Mouse (Mus musculus): ENCODE data around the gene Itga7. TPM values are rescaled to one million over a fixed set of nuclear protein-coding genes. Genes with fewer than 3 reads are reported as not detected.
"Not testable (repeated sequence)": the region's sequence is repeated elsewhere in the genome, so short reads cannot be mapped to it uniquely, and the experiment has no call there.

Gene Itga7
- polyA plus RNA-seq, 1 experiment from 2014 or later, result 11.8 TPM

- no peak overlapping the region for H3K4me2 ChIP-seq
- no peak overlapping the region for H3K4me3 ChIP-seq
- no peaks in the 10 kb centered on the region for H3K36me3 ChIP-seq
- H3K4me1 ChIP-seq, result no peaks in the 10 kb centered on the region
- no peaks in the 10 kb centered on the region for H3K9me3 ChIP-seq
- H3K9ac ChIP-seq, result no peak overlapping the region
- H3K27me3 ChIP-seq, result no peaks in the 10 kb centered on the region
- H3K27ac ChIP-seq, result no peak overlapping the region
- WGBS, result 38% methylated on average over 1 of the region's 1 CpGs
- ATAC-seq (ENCODE audit: insufficient number of reproducible peaks, low FRiP score, low TSS enrichment, low read depth), result no peak
These were observed 37.2 kb downstream of the Itga7 start for GRCm38 (mm10) chr10:128970740-128971250.

GRCm38 (mm10) chr10:128972841-128973240 is 39.2 kb downstream of the Itga7 start:
- no peak overlapping the region for H3K9ac ChIP-seq
- no peaks in the 10 kb centered on the region for H3K36me3 ChIP-seq
- ATAC-seq (ENCODE audit: insufficient number of reproducible peaks, low FRiP score, low TSS enrichment, low read depth), result no peak
- no peak overlapping the region for H3K4me2 ChIP-seq
- H3K27ac ChIP-seq, result no peak overlapping the region
- no peaks in the 10 kb centered on the region for H3K9me3 ChIP-seq
- H3K27me3 ChIP-seq, result no peaks in the 10 kb centered on the region
- 76% methylated on average over 4 of the region's 4 CpGs for WGBS
- H3K4me3 ChIP-seq, result no peak overlapping the region
- H3K4me1 ChIP-seq, result peaks cover 2% of the 10 kb centered on the region; the same call in 1 of the 2 replicates

DNA sequence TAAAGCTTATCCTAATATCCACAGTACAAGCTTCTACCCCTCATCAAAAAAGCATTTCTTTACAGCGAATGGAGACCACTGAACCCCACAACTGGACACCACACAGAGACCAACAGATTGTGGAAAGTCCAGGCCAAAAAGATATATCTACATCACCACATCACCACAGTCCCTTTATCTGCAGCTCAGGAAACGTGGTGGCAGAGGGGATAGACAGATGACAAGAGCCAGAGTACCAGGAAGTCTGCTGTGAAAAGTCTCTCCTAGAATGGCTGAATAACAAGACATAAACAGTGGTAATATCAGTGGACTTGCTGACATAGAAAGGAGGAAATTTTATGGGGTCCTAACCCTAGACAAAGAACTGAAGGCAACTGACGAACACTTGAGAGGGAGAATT is 42.8 kb downstream of the Itga7 start:
- 69% methylated on average over 3 of the region's 3 CpGs for WGBS

GRCm38 (mm10) chr10:128977522-128978114 is 44.0 kb downstream of the Itga7 start:
- H3K27ac ChIP-seq, result no peak overlapping the region
- H3K4me2 ChIP-seq, result no peak overlapping the region
- no peaks in the 10 kb centered on the region for H3K9me3 ChIP-seq
- H3K36me3 ChIP-seq, result no peaks in the 10 kb centered on the region
- no peaks in the 10 kb centered on the region for H3K27me3 ChIP-seq
- WGBS, result 21% methylated on average over 9 of the region's 9 CpGs
- H3K4me3 ChIP-seq, result no peak overlapping the region
- peaks cover 2% of the 10 kb centered on the region; the same call in 1 of the 2 replicates for H3K4me1 ChIP-seq
- H3K9ac ChIP-seq, result no peak overlapping the region
- ATAC-seq (ENCODE audit: insufficient number of reproducible peaks, low FRiP score, low TSS enrichment, low read depth), result no peak

More for the DNA sequence above, 42.8 kb downstream of the Itga7 start:
- Histone ChIP-seq H3K27me3 (no peaks in the 10 kb centered on the region), H3K9ac (no peak overlapping the region), H3K4me2 (no peak overlapping the region), H3K4me3 (no peak overlapping the region), H3K36me3 (no peaks in the 10 kb centered on the region), H3K27ac (no peak overlapping the region), H3K9me3 (no peaks in the 10 kb centered on the region), H3K4me1 (peaks cover 2% of the 10 kb centered on the region; the same call in 1 of the 2 replicates)
- ATAC-seq (ENCODE audit: insufficient number of reproducible peaks, low FRiP score, low TSS enrichment, low read depth), result no peak

- ATAC-seq (ENCODE audit: insufficient number of reproducible peaks, low FRiP score, low TSS enrichment, low read depth), result no peak
- Histone ChIP-seq H3K4me1 (peaks cover 2% of the 10 kb centered on the region; the same call in 1 of the 2 replicates), H3K27ac (no peak overlapping the region), H3K36me3 (no peaks in the 10 kb centered on the region), H3K9me3 (no peaks in the 10 kb centered on the region), H3K4me2 (no peak overlapping the region), H3K27me3 (no peaks in the 10 kb centered on the region), H3K4me3 (no peak overlapping the region), H3K9ac (no peak overlapping the region)
- 46% methylated on average over 3 of the region's 3 CpGs for WGBS
These were observed 47.2 kb downstream of the Itga7 start for GRCm38 (mm10) chr10:128980644-128981365.

- not testable (repeated sequence) for H3K4me3 ChIP-seq; H3K4me2 ChIP-seq; H3K27ac ChIP-seq; H3K9ac ChIP-seq; H3K27me3 ChIP-seq; H3K36me3 ChIP-seq; H3K9me3 ChIP-seq; H3K4me1 ChIP-seq; ATAC-seq (ENCODE audit: insufficient number of reproducible peaks, low FRiP score, low TSS enrichment, low read depth)
- 38% methylated on average over 1 of the region's 1 CpGs for WGBS
These were observed 55.5 kb downstream of the Itga7 start, which contains the start of gene Olfr9 for GRCm38 (mm10) chr10:128989131-128989530. TSS of gene Olfr9 (plus strand) at chr10:128989431.

- not testable (repeated sequence) for ATAC-seq (ENCODE audit: insufficient number of reproducible peaks, low FRiP score, low TSS enrichment, low read depth); H3K27ac ChIP-seq; H3K36me3 ChIP-seq; H3K4me3 ChIP-seq; H3K9ac ChIP-seq; H3K4me2 ChIP-seq; H3K4me1 ChIP-seq; H3K9me3 ChIP-seq; H3K27me3 ChIP-seq
- 60% methylated on average over 7 of the region's 10 CpGs for WGBS
These were observed 56.7 kb downstream of the Itga7 start for GRCm38 (mm10) chr10:128990129-128990850.

- H3K4me3 ChIP-seq, result no peak overlapping the region
- H3K9me3 ChIP-seq, result no peaks in the 10 kb centered on the region
- H3K4me1 ChIP-seq, result no peaks in the 10 kb centered on the region
- no peak for ATAC-seq (ENCODE audit: insufficient number of reproducible peaks, low FRiP score, low TSS enrichment, low read depth)
- no peak overlapping the region for H3K27ac ChIP-seq
- no peaks in the 10 kb centered on the region for H3K27me3 ChIP-seq
- no peaks in the 10 kb centered on the region for H3K36me3 ChIP-seq
- H3K4me2 ChIP-seq, result no peak overlapping the region
- H3K9ac ChIP-seq, result no peak overlapping the region
These were observed 57.4 kb downstream of the Itga7 start for GRCm38 (mm10) chr10:128990994-128991393.

- no peaks in the 10 kb centered on the region for H3K4me1 ChIP-seq
- no peak overlapping the region for H3K4me2 ChIP-seq
- peak; percentile 30; the same call in 1 of the 2 replicates for ATAC-seq (ENCODE audit: insufficient number of reproducible peaks, low FRiP score, low TSS enrichment, low read depth)
- H3K9me3 ChIP-seq, result no peaks in the 10 kb centered on the region
- no peak overlapping the region for H3K9ac ChIP-seq
- H3K27ac ChIP-seq, result no peak overlapping the region
- WGBS, result 92% methylated on average over 1 of the region's 1 CpGs
- no peak overlapping the region for H3K4me3 ChIP-seq
- H3K27me3 ChIP-seq, result no peaks in the 10 kb centered on the region
- H3K36me3 ChIP-seq, result no peaks in the 10 kb centered on the region
These were observed 62.2 kb downstream of the Itga7 start for GRCm38 (mm10) chr10:128995796-128996195.

GRCm38 (mm10) chr10:128996523-128997040 is 63.0 kb downstream of the Itga7 start:
- H3K9me3 ChIP-seq, result no peaks in the 10 kb centered on the region
- 71% methylated on average over 4 of the region's 4 CpGs for WGBS
- no peak overlapping the region for H3K4me3 ChIP-seq
- no peaks in the 10 kb centered on the region for H3K36me3 ChIP-seq
- ATAC-seq (ENCODE audit: insufficient number of reproducible peaks, low FRiP score, low TSS enrichment, low read depth), result no peak
- no peak overlapping the region for H3K27ac ChIP-seq
- no peaks in the 10 kb centered on the region for H3K27me3 ChIP-seq
- H3K9ac ChIP-seq, result no peak overlapping the region
- H3K4me1 ChIP-seq, result no peaks in the 10 kb centered on the region
- no peak overlapping the region for H3K4me2 ChIP-seq

GRCm38 (mm10) chr10:129004032-129004920 is 70.7 kb downstream of the Itga7 start:
- Histone ChIP-seq H3K4me1 (no peaks in the 10 kb centered on the region), H3K9ac (no peak overlapping the region), H3K9me3 (no peaks in the 10 kb centered on the region), H3K27ac (no peak overlapping the region), H3K27me3 (no peaks in the 10 kb centered on the region), H3K4me2 (no peak overlapping the region), H3K4me3 (no peak overlapping the region), H3K36me3 (no peaks in the 10 kb centered on the region)
- WGBS, result 80% methylated on average over 14 of the region's 14 CpGs
- ATAC-seq (ENCODE audit: insufficient number of reproducible peaks, low FRiP score, low TSS enrichment, low read depth), result no peak

Measured in limb, embryonic 15.5 days (tissue).